Mouse (Mus musculus): ENCODE measurements around the gene Pgs1. TPM values are rescaled to one million over a fixed set of nuclear protein-coding genes. Genes with fewer than 3 reads are reported as not detected.

Gene Pgs1
- polyA plus RNA-seq, 1 experiment from 2014 or later = 58.1 TPM

DNA sequence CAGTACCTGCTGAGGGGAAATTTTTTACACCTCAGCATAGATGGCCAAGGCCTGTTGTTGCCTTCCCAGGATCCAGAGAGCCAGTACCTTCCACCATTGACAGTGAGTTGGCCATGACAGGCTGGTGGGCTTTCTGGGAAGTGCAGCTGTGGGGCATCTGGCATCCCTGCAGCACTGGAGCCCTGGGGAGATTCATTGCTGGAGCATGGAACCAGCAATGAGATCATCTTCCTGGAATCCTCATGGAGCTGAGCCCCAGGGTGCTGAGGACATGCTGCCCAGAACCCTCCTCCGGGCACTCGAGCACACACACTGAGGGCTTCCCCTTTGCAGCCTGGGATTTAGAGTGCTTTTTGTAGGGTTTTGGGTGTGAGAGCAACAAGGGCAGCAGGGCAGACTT, 9.2 kb downstream of the Pgs1 start:
- Histone ChIP-seq H3K4me3 (replicated peaks; ENCODE audit: low read length) (no peak overlapping the region), H3K4me2 (ENCODE audit: low read length) (no peak overlapping the region), H3K27me3 (replicated peaks; ENCODE audit: control insufficient read depth, insufficient read depth, low read length) (no peaks in the 10 kb centered on the region), H3K4me1 (replicated peaks; ENCODE audit: control insufficient read depth, insufficient read depth, low read length) (peaks cover 11% of the 10 kb centered on the region), H3K27ac (ENCODE audit: low read length) (no peak overlapping the region), H3K36me3 (ENCODE audit: control insufficient read depth, insufficient read depth) (no peaks in the 10 kb centered on the region), H3K9ac (replicated peaks; ENCODE audit: low read depth, low read length) (no peak overlapping the region), H3K9me3 (ENCODE audit: control insufficient read depth, low read length) (no peaks in the 10 kb centered on the region)
- no peak for ATAC-seq
- 57% methylated on average over 2 of the region's 2 CpGs for WGBS

DNA sequence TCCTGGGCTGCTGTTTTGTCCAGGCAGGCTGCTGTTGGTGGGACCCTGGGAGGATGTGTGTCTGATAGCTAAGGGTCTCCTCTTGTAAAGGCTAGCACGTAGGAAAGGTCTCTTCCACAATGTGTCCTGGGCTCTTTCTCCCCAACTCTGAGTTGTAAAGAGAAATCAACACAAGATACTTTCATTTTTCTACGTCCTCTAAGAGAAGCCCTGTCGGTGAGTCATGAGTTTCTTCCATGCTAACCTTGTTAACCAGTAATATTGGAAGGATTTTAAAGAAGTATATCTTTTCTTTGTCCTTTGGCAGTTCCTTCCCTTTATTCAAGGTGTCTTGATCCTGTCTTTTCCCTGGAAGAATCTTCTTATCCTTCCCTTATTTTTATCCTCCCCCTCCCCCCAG, 9.6 kb downstream of the Pgs1 start:
- WGBS = 54% methylated on average over 3 of the region's 3 CpGs
- Histone ChIP-seq H3K9me3 (ENCODE audit: control insufficient read depth, low read length) (no peaks in the 10 kb centered on the region), H3K4me3 (replicated peaks; ENCODE audit: low read length) (no peak overlapping the region), H3K27ac (ENCODE audit: low read length) (no peak overlapping the region), H3K27me3 (replicated peaks; ENCODE audit: control insufficient read depth, insufficient read depth, low read length) (no peaks in the 10 kb centered on the region), H3K4me2 (ENCODE audit: low read length) (no peak overlapping the region), H3K36me3 (ENCODE audit: control insufficient read depth, insufficient read depth) (0 out of 2 replicates have a peak, but pooled peaks cover under 1% of the 10 kb centered on the region), H3K4me1 (replicated peaks; ENCODE audit: control insufficient read depth, insufficient read depth, low read length) (peaks cover 11% of the 10 kb centered on the region), H3K9ac (replicated peaks; ENCODE audit: low read depth, low read length) (no peak overlapping the region)
- ATAC-seq = no peak

DNA sequence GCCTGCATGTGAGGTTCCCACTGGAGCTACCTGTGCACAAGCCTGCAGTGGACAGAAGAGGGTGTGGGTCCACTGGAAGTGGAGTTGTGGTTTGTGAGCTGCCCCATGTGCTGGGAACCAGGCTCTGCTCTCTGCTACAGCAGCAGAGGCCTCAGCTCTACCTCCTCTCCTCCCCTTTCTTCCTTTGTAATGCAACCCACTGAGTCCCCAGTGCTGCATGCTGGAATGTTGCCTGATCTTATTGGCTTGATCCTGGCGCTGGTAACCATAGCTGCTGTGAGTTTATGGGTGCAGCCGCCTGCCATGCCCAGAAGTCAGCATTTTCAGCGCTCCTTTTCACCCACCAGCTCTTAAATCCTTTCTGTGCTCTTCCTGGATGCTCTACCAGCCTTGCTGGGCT, 10.0 kb downstream of the Pgs1 start:
- ATAC-seq = no peak
- WGBS = 23% methylated on average over 3 of the region's 3 CpGs

DNA sequence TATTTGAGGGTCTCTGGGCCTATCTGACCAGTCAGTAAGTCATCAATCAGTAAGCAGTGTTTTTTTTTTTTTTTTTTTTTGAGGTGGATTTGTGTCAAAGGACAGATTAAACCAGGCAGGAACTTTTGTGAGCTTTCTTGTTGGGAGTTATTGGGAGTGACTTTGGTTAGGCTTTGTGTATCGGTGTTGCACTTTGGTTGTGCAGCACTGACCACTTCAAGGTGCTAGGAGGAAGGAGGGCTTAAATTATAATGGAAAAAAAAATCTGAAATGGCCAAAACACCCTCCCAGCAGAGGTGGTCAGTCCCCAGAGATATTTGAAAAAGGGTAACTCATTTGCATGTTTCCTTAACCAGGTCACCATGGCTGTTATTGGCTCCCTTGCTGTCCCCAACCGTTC, 11.0 kb downstream of the Pgs1 start:
- H3K4me1 ChIP-seq (replicated peaks; ENCODE audit: control insufficient read depth, insufficient read depth, low read length) = peaks cover 11% of the 10 kb centered on the region
- no peaks in the 10 kb centered on the region for H3K9me3 ChIP-seq (ENCODE audit: control insufficient read depth, low read length)
- H3K36me3 ChIP-seq (ENCODE audit: control insufficient read depth, insufficient read depth) = peaks cover 4% of the 10 kb centered on the region; the same call in 1 of the 2 replicates
- H3K4me3 ChIP-seq (replicated peaks; ENCODE audit: low read length) = no peak overlapping the region
- no peak overlapping the region for H3K4me2 ChIP-seq (ENCODE audit: low read length)
- H3K27ac ChIP-seq (ENCODE audit: low read length) = no peak overlapping the region
- 88% methylated on average over 2 of the region's 2 CpGs for WGBS
- no peak for ATAC-seq
- H3K9ac ChIP-seq (replicated peaks; ENCODE audit: low read depth, low read length) = no peak overlapping the region
- H3K27me3 ChIP-seq (replicated peaks; ENCODE audit: control insufficient read depth, insufficient read depth, low read length) = no peaks in the 10 kb centered on the region

More for the DNA sequence above, 10.0 kb downstream of the Pgs1 start:
- Histone ChIP-seq H3K36me3 (ENCODE audit: control insufficient read depth, insufficient read depth) (peaks cover 2% of the 10 kb centered on the region; the same call in 1 of the 2 replicates), H3K4me1 (replicated peaks; ENCODE audit: control insufficient read depth, insufficient read depth, low read length) (peaks cover 11% of the 10 kb centered on the region), H3K9ac (replicated peaks; ENCODE audit: low read depth, low read length) (no peak overlapping the region), H3K27me3 (replicated peaks; ENCODE audit: control insufficient read depth, insufficient read depth, low read length) (no peaks in the 10 kb centered on the region), H3K4me3 (replicated peaks; ENCODE audit: low read length) (no peak overlapping the region), H3K4me2 (ENCODE audit: low read length) (no peak overlapping the region), H3K27ac (ENCODE audit: low read length) (no peak overlapping the region), H3K9me3 (ENCODE audit: control insufficient read depth, low read length) (no peaks in the 10 kb centered on the region)

DNA sequence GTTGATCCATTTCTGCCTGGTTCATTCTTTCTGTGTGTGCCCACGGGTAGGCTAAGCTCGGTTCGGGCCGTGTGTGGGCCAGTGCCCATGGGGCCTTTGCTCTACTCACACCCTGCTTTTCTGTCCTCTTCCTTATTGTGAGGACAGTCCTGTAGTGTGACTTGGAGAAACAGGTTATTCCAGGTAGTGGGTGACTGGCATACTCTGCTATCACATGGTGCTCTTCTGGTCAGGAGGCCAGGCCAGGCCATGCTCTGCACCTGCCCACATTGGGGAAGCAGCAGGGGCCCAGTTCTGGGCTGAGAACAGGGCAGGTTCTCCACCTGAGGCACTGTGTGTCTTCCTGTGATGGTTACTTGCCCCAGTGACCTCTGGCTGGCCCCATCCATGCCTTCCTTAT, 12.3 kb downstream of the Pgs1 start:
- Histone ChIP-seq H3K9ac (replicated peaks; ENCODE audit: low read depth, low read length) (no peak overlapping the region), H3K27me3 (replicated peaks; ENCODE audit: control insufficient read depth, insufficient read depth, low read length) (no peaks in the 10 kb centered on the region), H3K4me3 (replicated peaks; ENCODE audit: low read length) (no peak overlapping the region), H3K36me3 (ENCODE audit: control insufficient read depth, insufficient read depth) (peaks cover 8% of the 10 kb centered on the region), H3K4me1 (replicated peaks; ENCODE audit: control insufficient read depth, insufficient read depth, low read length) (peaks cover 11% of the 10 kb centered on the region), H3K9me3 (ENCODE audit: control insufficient read depth, low read length) (no peaks in the 10 kb centered on the region), H3K4me2 (ENCODE audit: low read length) (no peak overlapping the region), H3K27ac (ENCODE audit: low read length) (no peak overlapping the region)
- no peak for ATAC-seq
- WGBS = 94% methylated on average over 4 of the region's 4 CpGs

DNA sequence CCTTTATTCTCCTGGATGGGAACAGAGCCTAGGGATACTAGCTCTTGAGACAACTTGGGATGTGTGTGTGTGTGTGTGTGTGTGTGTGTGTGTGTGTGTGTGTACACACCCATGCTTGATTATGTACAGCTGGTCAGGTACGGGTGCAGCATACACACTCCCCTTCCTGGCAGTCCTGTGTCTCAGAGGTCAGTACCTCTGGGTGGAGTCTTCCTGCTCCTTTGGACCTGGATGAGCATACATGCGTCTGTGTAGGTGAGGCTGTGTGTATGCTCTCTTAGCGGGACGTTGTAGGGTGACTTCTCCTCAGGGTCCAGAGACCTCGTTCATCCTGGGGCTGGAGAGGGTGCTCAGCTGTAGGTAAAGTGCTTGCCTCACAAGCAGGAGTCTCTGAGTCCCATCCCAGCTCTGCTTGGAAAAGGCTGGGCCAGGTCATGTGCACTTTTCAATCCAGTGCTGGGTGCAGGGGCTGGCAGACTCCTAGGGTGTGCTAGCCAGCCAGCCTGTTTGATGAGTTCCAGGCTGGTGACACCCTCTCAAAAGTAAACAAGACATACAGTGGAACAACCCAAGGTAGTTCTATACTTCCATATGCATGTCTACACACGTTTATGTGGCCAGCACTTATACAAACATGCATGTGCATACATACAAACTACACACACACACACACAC, 13.3 kb downstream of the Pgs1 start:
- peaks cover 11% of the 10 kb centered on the region for H3K36me3 ChIP-seq (ENCODE audit: control insufficient read depth, insufficient read depth)
- no peaks in the 10 kb centered on the region for H3K9me3 ChIP-seq (ENCODE audit: control insufficient read depth, low read length)
- H3K4me3 ChIP-seq (replicated peaks; ENCODE audit: low read length) = no peak overlapping the region
- WGBS = 92% methylated on average over 6 of the region's 6 CpGs
- H3K9ac ChIP-seq (replicated peaks; ENCODE audit: low read depth, low read length) = no peak overlapping the region
- H3K4me1 ChIP-seq (replicated peaks; ENCODE audit: control insufficient read depth, insufficient read depth, low read length) = peaks cover 6% of the 10 kb centered on the region; the same call in 1 of the 2 replicates
- no peak for ATAC-seq
- H3K27me3 ChIP-seq (replicated peaks; ENCODE audit: control insufficient read depth, insufficient read depth, low read length) = no peaks in the 10 kb centered on the region
- H3K4me2 ChIP-seq (ENCODE audit: low read length) = no peak overlapping the region
- H3K27ac ChIP-seq (ENCODE audit: low read length) = no peak overlapping the region

DNA sequence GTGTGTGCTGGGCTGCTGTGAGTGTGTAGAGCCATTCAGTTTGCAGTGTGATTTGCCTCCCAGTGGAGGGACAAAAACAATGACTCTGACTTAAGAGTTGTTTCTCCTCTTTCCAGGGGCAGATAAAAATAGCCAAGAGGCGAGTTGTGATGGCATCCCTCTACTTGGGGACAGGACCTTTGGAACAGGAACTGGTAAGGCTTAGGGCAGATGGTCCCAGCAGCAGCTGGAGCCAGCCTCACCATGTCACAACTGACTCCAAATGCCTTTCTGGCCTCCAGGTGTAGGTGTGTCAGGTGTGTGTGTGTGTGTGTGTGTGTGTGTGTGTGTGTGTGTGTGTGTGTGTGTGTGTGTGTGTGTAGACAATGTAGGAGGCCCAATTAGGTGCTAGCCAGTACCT, 14.0 kb downstream of the Pgs1 start:
- Histone ChIP-seq H3K4me3 (replicated peaks; ENCODE audit: low read length) (no peak overlapping the region), H3K27me3 (replicated peaks; ENCODE audit: control insufficient read depth, insufficient read depth, low read length) (no peaks in the 10 kb centered on the region), H3K27ac (ENCODE audit: low read length) (no peak overlapping the region), H3K9me3 (ENCODE audit: control insufficient read depth, low read length) (no peaks in the 10 kb centered on the region), H3K9ac (replicated peaks; ENCODE audit: low read depth, low read length) (no peak overlapping the region), H3K4me2 (ENCODE audit: low read length) (no peak overlapping the region), H3K4me1 (replicated peaks; ENCODE audit: control insufficient read depth, insufficient read depth, low read length) (peaks cover 6% of the 10 kb centered on the region; the same call in 1 of the 2 replicates), H3K36me3 (ENCODE audit: control insufficient read depth, insufficient read depth) (peaks cover 17% of the 10 kb centered on the region)
- ATAC-seq = no peak
- WGBS = 67% methylated on average over 1 of the region's 1 CpGs

DNA sequence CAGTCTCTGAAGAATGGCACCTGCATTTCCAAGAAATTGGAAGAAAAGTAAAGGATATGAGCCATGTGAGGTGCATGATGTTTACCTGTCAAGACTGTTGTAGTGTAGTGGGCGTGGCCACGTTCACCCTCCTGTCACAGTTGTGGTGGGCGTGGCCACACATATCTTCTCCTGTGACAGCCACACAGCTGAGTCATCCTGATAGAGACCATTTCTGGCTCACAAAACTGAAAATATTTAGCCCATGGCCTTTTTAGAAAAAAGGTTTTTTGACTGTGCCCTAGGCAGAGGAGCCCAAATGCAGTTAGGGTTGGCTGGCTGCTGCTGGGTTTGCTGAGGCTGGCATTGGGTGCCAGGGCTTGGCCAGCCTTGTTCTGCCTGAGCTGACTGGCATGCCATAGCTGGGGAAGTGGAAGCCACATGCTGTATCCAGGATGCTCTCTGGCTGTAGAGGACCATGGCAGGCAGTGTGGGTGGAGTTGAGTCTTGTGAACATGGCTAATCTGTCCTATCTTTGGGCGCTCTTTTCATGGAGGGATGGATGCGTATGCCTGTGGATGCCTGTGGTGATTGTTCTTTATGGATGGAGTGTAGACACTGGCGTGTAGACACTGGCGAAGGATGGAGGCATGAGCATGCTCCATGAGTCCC, 14.6 kb downstream of the Pgs1 start:
- WGBS = 92% methylated on average over 7 of the region's 7 CpGs
- Histone ChIP-seq H3K36me3 (ENCODE audit: control insufficient read depth, insufficient read depth) (peaks cover 21% of the 10 kb centered on the region), H3K9me3 (ENCODE audit: control insufficient read depth, low read length) (no peaks in the 10 kb centered on the region)

DNA sequence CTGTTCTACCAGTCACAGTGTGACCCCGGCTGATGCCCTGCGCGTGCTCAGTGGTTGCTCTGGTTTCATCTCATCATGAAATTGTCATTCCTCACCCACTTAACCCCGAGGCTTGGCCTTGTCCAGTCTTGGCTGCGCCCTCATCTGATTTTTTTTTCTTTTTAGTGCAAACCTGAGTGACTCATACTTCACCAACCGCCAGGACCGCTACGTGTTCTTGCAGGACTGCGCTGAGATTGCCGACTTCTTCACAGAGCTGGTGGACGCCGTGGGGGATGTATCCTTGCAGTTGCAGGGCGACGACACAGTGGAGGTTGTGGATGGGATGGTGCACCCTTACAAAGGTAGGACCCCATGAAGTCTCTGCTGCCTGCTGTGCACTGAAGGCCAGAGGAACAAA, 17.1 kb downstream of the Pgs1 start:
- Histone ChIP-seq H3K9me3 (ENCODE audit: control insufficient read depth, low read length) (no peaks in the 10 kb centered on the region), H3K4me3 (replicated peaks; ENCODE audit: low read length) (no peak overlapping the region), H3K27me3 (replicated peaks; ENCODE audit: control insufficient read depth, insufficient read depth, low read length) (no peaks in the 10 kb centered on the region), H3K36me3 (ENCODE audit: control insufficient read depth, insufficient read depth) (peaks cover 25% of the 10 kb centered on the region), H3K4me1 (replicated peaks; ENCODE audit: control insufficient read depth, insufficient read depth, low read length) (no peaks in the 10 kb centered on the region), H3K9ac (replicated peaks; ENCODE audit: low read depth, low read length) (no peak overlapping the region), H3K4me2 (ENCODE audit: low read length) (no peak overlapping the region), H3K27ac (ENCODE audit: low read length) (no peak overlapping the region)
- 93% methylated on average over 14 of the region's 14 CpGs for WGBS
- no peak for ATAC-seq

More for the DNA sequence above, 14.6 kb downstream of the Pgs1 start:
- Histone ChIP-seq H3K4me1 (replicated peaks; ENCODE audit: control insufficient read depth, insufficient read depth, low read length) (peaks cover 6% of the 10 kb centered on the region; the same call in 1 of the 2 replicates), H3K9ac (replicated peaks; ENCODE audit: low read depth, low read length) (no peak overlapping the region), H3K27ac (ENCODE audit: low read length) (no peak overlapping the region), H3K27me3 (replicated peaks; ENCODE audit: control insufficient read depth, insufficient read depth, low read length) (no peaks in the 10 kb centered on the region), H3K4me3 (replicated peaks; ENCODE audit: low read length) (no peak overlapping the region), H3K4me2 (ENCODE audit: low read length) (no peak overlapping the region)
- no peak for ATAC-seq

Measured in forebrain, embryonic 16.5 days (tissue).